Mouse (Mus musculus): ENCODE results near the gene Tob2.

DNA sequence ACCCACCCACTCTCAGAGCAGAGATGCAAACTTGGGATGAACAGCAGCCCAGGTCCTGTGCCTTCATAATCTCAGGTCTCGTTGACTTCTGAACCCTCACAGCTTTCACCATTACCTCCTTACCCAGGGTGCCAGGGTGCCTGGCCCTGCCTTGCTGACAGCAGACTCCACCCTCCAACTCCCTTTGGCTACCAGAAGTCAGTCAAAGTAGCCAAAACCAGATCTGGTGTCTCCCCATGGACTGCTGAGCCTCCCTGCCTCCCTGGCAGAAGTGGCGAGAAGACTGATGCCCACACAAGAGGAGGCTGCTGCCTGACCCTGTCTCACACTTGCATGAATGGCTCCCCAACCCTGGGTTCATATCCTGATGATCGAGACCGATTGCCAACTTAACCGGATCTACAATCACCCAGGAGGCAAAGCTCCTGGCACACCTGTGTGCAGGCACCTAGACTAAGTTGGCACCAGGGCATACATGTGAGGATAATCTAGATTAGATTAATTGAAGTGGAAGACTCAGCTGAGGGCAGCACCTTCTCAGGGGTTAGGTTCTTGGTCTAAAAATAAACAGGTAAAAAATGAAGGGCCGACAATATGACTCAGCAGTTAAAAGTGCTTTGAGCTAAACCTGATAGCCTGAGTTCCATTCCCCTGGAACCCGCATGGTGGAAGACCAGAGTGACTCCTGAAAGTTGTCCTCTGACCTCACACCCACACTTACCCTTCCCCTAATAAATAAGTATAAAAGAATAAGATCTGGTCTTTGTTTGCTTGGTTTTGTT, 30.0 kb downstream of the Tob2 start:
- TF ChIP-seq CTCF (IDR thresholded peaks at IDR 0.05; ENCODE audit: extremely low read depth, insufficient read depth, low read length) (no peak), POLR2A (IDR thresholded peaks at IDR 0.05; ENCODE audit: extremely low read depth, insufficient read depth, low read length) (no peak)
